Mouse (Mus musculus) 3134 (cell line): ENCODE measurements at regions not wholly inside any gene's neighbourhood (a gene's known extent, or its start where the extent isn't known, plus 50 kb on each side); places are given as distances from the start of the nearest gene placed in this dataset.

Experiments
- DNase-seq: peaks from one replicate; pipeline ENCODE4 v3.0.0-alpha.2; 2011; ENCODE audit warnings: low spot score; ENCODE audit not compliant: insufficient read length; ENCODE audit errors: extremely low read depth

DNA sequence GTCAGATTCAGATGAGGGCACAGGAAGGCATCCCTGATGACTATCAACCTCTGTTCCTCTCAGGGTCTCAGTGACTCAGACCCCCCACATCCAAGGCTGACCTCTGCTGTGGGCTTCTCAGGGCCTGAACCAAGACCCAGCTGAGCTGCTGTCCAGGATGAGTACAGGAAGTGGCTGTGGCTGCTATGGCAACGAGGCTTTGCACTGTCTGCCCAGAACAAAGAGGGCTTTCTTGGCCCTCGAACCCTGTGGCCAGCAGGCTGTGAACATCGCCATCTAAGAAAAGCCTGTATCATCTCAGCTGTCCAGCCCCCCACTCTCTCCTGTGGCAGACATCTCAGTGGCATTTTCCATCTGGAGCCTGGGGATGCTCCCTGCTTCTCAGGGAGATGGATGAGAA lies 159.5 kb downstream of the 3100002H09Rik start:
- DNase-seq: no peak

DNA sequence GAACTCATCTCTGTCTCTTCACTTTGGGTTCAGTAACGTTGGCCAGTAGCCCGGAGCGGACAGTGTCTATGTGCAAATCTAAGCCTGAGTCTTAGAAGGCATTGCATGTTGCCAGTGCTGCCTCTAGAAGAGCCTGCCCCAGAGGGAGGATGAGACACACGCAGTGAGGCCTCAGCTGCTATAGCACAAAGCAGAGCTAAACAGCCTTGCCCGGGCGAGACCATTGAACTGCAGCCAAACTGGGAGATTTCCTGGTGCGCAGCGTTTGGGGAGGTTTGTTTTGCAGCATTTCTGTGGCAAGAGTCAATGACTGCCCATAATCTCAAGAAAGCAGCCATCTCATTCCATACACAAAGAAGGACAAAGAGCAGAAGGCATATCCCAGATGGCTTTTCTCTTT lies 164.0 kb downstream of the 3100002H09Rik start:
- no peak for DNase-seq

DNA sequence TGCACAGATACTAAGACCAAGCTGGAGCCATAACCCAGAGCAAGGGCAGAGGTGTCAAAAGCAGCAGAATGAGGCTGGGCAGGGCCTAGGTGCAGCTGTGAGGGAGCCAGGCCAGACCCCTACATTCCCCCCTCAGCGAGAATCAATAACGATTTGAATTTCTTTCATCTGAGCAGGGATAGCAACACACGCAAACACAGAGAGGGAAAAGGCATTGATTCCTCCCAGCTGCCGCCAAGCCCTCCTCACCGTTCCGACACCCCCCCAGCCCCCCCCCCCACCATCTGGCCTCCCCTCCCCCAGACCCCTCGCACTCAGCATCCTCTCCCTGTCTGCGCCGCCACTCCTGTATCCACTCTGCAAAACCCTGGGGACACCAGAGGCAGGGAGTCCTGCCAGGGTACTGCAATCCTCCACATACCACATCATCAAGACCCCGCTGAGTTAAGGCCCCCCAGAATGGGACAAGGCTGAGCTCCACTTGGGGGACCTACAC lies 166.9 kb downstream of the 3100002H09Rik start:
- DNase-seq: no peak

DNA sequence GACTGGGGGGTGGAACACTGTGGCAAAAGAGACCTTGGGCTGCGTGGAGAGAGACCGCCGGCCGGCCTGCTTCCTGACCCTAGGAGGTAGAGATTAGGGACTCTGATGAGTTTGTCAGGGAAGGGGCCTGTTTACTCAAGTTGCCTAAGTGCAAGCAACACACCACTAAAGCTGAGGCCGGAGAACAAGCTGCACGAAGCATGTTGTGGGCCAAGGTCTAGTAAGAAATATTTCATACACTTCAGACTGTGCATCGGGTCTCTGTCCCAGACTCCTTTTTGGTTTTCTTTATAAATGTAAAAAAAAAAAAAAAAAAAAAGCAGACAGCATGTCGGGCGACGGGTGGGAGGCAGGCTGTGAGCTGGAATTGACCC lies 167.5 kb downstream of the 3100002H09Rik start:
- DNase-seq: no peak

DNA sequence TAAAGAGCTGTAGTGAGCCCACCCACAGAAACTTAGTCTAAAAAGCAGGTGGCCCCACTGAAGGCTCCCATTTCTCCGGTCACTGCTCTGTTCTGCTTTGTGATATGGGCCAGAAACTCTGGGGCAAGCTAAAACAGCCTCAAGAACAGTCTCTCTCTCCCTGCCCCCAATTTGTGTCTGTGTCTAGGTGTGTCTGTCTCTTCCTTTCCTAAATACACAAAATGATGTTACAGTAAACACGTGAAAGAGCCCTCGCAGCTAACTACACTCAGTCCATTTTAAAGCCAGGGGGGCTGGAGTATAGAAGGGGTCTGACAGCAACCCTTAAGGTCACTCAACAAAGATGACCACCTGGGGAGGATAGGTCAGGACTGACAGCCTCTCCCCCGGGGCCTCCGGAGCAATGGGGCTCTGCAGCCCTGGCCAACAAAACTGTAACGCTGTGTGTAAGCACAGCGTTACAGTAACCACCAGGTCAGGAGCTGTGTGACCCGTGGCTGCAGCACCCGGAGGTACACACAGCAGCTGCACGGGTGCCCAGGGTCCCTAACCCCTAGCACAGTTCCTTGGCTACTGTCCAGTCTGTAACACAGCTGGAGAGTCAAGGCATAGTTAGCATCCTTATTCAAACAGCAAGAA lies 168.0 kb downstream of the 3100002H09Rik start:
- DNase-seq: no peak

DNA sequence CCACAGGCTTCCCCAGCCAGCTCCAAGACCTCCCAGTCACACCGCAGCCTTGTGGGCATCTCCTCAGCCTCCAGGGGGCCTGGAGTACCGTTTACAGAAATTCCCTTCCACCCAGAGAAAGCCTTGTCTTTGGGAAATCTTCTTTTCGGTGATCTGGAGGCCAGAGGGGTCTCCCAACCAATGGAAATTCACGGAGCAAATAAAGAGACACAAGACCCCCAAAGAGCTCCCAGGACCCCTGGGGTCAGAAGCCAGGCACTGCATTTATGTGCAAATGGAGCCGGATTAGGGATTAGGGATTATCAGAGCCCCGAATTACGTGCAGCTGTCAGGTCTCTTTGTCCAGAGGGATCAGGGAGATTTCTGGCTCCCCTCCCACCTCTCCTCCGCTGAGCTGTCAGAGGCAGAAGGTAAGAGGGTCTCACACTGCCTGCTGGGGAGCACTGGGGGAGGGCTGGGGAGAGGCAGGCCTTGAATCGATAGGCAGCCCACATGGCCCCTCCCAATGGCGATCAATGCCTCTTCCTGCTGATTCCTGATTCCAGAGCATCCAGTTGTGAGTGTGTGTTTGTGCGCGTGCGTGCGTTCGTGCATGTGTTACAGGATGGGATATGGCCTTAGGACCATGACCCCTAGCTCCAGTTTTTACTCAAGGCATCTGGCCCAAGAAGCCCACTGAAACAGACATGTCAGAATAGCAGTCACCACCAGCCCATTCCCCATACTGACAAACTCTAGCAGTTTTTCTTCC lies 168.7 kb downstream of the 3100002H09Rik start:
- DNase-seq: no peak

DNA sequence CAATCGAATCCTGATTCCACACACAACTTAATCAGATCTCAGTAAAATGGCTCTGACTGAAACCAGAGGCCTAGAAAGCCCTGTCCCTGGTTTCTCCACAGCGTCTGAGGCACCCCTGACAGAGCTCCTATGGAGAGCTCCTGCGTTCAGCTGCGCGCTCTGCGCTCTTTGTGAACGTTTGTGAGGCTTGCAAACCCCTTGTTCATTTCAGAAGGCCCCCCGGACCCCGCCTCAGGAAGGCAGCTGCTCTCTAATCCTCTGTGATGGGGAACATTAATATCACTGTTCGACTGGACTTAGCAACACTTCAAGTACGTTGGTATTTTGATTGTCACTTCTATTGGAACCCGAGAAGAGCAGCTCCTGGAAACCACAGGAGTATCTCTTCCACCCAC lies 175.6 kb downstream of the 3100002H09Rik start:
- DNase-seq: no peak

DNA sequence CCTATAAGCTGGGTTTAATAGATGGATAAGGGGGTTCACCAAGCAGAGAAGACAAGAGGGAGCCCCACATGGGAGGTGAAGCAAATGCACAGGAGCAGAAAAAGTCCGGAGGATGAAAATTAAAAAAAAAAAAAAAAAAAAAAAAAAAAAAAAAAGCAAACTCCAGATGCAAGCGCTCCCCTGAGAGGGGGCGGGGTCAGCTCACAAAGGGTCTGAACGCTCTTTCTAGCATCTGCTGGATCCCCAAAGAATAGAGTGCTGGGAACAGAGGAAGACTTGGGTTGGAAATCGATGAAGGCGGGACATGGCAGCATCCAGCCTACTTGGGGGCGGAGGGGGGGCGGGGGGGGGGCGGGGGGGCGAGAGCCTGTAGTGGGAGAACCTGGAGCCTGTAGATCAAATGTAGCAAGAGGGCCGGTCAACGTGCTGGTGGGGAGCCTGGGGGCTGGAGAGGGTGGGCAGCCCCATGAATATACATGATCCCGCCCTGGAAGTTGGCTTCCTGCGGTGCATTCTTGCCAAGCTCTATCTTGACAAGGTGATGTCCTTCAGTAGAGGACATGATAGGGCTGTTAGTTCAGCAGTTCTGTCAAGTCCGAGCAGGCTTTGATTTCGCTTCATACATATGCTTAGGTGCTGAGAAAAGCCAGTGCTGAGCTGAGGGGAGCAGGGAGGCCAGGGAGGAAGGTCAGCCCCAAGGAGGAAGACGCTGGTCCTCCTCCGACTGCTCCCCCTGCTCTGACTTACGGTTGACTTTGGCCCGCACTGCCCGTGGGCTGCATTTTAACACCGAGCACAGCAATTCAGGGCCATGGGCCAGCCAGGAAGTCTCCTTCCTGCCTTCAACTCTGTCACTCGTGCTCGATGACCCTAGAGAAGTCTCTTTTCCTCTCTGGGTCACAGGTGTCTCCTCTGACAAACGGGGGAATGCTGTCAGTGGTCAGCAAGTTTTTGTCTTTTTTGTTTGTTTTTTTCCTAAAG lies 176.3 kb downstream of the 3100002H09Rik start:
- DNase-seq: no peak

DNA sequence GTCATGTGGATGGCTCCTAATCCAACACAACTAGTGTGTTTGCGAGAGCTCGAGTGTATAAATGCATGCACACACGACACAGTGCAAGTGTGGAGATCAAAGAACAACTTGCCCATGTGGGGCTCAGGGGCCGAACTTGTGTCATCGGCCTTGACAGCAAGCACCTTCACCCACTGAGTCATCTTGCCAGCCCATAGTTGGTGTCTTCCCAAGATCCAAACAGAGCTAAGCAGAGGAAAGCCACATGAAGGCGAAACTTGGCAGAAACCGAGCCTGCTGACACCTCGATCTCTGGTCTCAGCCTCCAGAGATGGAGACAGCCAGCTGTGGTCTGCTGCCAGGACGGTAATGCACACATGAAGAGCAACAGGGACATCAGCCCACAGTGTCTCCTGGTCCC lies 177.1 kb downstream of the 3100002H09Rik start:
- DNase-seq: no peak

DNA sequence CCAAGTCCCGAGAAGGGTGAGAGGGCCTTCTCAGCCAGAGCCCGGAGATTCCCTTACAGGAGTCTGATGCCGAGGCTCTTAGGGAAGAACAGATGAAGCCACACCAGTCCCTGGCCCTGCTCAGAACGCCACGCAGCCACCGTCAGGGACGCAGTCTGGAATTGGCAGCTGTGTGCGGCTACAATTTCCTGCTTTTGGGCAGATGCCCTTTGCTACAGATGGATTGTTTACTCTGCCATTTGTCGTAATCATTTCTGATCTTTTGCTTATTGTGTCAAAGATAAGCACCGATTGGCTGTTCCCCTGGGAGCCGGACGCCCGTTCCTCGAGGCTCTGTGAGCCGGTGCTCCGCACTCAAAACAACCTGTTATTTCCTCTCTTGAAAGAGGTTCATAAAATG lies 179.4 kb downstream of the 3100002H09Rik start:
- DNase-seq: no peak

DNA sequence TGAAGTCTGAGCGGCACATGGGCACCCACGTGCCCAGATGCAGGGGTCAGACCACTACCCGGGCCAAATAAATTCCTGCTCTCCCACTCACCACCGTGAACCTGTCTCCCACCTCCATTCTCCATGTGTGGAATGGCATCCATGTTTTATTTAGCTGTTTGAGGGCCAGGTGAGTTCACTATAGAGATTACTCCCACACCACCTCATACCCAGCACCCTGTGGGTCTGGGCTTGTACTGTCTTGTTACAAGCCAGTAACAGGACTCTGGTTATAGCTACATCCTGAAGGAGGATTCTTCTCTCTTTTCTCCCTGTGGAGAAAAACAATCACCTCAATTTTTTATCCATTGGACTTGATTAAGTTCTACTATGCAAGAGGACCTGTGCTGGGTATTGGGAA lies 181.8 kb downstream of the 3100002H09Rik start:
- no peak for DNase-seq

DNA sequence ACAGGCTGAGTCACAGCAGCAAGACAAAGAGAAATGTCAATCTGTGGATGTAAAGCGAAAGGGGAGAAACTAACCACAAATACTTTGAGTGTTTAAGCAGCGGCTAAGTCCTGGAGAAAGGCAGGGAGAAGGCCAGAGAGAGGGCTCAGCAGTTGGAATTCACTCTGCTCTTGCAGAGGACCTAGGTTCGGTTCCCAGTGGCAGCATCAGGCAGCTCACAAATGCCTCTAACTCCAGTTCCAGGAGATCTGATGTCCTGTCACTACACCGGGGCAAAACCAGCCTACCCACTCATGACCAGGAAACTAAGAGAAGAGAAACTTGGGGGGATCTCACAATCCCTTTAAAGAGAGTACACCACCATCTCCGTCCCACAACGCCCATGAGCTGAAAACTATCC lies 188.2 kb downstream of the 3100002H09Rik start:
- DNase-seq: no peak

DNA sequence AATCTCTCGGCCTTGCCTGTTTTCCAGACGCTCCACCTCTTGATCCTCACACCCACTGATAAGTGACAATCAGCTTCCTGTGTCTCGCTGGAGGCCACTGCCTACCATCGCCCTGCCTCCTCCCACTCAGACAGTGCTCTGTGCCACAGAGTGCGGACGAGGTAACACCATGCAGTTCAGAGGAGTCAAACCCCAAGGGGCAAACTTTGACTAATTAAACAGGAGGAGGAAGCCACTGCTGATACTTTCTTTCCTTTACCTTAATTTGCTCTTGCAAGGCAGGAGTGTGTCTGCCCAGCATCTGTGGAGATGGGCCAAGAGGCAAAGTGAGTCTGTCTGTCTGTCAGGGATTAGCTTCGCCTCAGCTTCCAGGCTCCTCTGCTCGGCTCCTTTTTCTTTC lies 192.2 kb downstream of the 3100002H09Rik start:
- no peak for DNase-seq

DNA sequence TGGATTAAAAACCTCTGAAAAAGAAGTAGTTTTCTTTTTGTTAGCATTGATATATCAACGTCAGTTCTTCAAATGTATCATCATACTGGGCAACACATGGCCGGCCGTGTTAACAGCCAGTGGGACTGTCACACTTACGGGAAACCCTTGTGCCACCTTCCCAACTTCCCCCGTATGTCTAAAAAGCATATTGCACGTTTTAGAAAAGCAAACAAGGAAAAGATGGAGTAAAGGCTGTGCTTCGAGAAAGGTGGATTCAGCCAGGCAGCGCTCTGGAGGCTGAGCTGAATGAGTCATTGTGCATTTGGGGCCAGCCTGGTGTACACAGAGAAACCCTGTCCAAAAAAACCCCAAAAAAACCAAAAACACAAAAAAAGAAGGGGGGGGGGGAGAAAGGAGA lies 193.4 kb downstream of the 3100002H09Rik start:
- no peak for DNase-seq

DNA sequence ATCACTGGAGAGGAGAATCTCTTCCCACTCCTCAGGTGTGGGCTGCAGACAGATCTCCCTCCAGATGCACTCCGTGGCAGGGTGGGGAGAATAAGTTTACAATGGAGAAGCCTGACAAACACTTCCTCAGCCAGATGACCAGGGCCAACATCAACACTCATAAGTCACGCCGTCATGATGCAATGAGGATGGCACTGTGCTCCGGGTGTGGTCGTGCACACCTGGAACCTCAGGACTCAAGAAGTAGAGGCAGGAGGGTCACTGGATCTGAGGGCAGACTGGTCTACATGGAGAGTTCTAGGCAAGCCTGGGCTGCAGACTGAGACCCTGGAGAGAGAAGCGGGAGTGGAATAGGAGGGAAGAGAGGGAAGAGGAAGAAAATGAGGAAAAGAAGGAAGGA lies 194.3 kb downstream of the 3100002H09Rik start:
- no peak for DNase-seq

DNA sequence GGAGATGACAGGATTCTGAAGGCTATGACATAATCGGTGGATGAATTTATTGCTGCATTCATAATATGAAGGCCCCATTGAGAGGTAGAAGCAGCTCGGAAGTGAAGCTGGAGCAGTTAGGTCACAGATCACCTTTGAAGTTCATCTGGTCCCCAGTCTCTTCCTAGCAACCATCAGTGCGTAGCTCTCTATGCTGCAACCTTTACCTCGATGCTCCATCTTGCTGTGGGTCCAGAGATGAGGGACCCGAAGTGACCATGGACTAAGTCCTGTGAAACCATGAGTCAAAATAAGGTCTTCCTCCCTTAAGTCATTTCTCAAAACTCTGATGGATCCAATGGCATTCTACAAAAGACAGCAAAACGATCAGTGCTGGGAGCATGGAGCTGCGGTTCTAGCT lies 196.2 kb downstream of the 3100002H09Rik start:
- DNase-seq: no peak

DNA sequence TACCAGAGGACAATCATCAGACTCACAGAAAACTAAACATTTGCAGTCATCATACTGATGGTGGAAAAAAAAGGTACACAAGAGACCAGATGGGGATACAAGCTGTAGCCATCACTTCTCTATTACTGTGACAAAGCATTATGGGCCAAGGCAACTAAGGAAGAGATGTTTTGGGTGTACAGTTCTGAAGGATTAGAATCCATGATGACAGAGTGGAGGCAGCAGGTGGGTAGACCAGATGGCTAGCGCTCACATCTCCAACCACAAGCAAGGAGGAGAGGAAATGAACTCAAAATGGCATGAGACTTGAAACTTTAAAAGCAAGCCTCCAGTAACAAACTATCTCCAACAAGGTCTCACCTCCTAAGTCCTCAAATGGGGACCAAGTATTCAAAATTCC lies 201.3 kb downstream of the 3100002H09Rik start:
- DNase-seq: no peak

DNA sequence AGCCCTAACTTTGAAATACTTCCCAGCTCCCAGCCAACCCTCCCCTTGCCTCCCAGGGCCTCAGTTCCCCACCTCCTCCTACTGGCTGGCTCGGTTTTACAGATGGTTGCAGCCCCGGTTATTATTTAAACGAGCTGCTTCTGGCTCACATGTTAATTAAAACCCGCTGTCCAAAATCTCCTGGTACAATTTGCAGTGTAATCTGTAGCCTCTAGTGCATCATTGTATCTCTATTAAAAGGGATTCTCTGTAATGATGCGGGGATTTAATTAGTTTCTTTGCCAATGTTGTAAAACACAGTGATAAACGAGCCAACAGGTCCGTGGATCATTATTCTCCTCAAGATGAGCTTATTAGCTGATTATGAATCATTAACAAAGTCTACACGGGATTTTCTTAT lies 208.5 kb downstream of the 3100002H09Rik start:
- DNase-seq: no peak

DNA sequence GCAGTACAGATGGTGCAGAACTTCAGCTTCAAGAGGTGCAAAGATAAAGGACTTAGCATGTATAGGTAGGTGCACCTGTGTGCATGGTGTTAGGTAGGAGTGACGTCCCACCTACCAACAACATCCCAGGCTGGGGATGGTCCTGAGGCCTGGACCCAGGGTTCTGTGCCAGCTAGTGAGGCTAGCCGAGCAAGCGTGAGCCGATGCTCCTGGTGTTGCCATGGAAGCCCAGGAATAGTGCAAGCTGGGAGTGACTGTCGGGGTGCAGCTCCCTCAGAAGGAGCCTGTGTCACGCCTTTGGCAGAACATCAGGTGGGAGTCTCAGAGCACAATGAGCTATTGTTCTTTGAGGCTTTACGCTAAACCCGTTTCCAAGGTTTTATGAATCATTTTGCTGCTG lies 209.9 kb downstream of the 3100002H09Rik start:
- peak; percentile 29 for DNase-seq

DNA sequence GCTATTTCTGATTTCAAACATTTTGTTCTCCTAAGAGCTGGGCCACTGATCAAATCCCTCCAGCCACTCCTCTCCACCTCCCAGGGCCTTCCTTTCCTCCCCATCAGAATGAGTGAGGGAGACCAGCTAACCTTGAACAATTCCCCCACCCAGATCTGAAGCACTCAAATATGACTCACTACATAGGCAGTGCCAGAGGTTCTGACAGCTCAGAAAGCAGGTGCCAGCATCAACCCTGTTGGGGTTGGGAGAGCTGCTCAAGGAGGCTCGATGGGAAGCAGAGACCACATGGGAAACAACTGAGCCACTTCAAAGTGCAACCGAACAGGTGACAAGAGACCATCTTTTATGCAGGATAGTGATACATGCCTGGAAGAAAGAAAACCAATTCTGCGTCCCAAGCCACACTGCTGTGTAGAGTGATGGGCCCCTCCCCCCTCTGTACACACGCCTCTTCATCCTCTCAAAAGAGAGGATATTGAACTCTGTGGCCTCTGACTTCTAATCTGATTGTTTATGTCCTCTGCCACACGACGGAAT lies 210.4 kb downstream of the 3100002H09Rik start:
- no peak for DNase-seq

DNA sequence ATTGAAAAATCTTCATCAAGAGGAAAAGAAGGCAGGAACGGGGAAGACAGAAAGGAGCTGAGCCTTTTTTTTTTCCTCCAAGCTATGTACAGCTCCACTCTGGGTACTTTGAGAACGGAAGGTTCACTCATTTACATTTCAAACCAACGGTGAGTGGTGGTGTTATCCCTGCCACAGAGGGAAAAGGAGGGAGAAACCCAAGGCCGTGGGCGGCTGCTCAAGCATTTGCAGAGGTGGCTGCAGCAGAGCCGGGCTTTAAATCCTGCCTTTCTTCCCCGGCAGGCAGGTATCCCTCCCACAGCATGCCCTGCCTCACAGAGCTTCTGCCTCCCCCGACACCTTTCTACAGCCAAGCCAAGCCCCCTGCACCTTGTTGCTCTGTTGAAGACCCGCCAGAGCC lies 212.2 kb downstream of the 3100002H09Rik start:
- DNase-seq: no peak
